Mouse (Mus musculus) forebrain, embryonic 16.5 days (tissue): ENCODE data around the gene Tmem145. TPM values are rescaled to one million over a fixed set of nuclear protein-coding genes. Genes with fewer than 3 reads are reported as not detected.
A peak's percentile ranks its signal among the peaks of the same experiment; 100 is the strongest.
"Not testable (repeated sequence)": the region's sequence is repeated elsewhere in the genome, so short reads cannot be mapped to it uniquely, and the experiment has no call there.

Source experiments
- ATAC-seq: fragments of 200-750 bp; cut with Nextera tagmentation; 2 replicates; pipeline ENCODE4 v1.8.0; 2017; ENCODE audit warnings: mild to moderate bottlenecking, moderate library complexity
- H3K27ac ChIP-seq: fragments of 300-500 bp; sonication (generic); 2 replicates; pipeline ENCODE4 v1.5.1; 2014; ENCODE audit warnings: low read length, control low read depth
- H3K27me3 ChIP-seq: fragments of 300-500 bp; sonication (generic); replicated peaks from 2 replicates; pipeline ENCODE4 v1.6.1; 2014; ENCODE audit warnings: low read length; ENCODE audit not compliant: control insufficient read depth, insufficient read depth
- H3K36me3 ChIP-seq: fragments of 300-500 bp; sonication (generic); 2 replicates; pipeline ENCODE4 v1.6.1; 2014; ENCODE audit not compliant: control insufficient read depth, insufficient read depth
- H3K4me1 ChIP-seq: fragments of 300-500 bp; sonication (generic); replicated peaks from 2 replicates; pipeline ENCODE4 v1.6.1; 2014; ENCODE audit warnings: low read length; ENCODE audit not compliant: control insufficient read depth, insufficient read depth
- H3K4me2 ChIP-seq: fragments of 300-500 bp; sonication (generic); 2 replicates; pipeline ENCODE4 v1.6.1; 2014; ENCODE audit warnings: mild to moderate bottlenecking, low read length, control low read depth
- H3K4me3 ChIP-seq: fragments of 300-500 bp; sonication (generic); replicated peaks from 2 replicates; pipeline ENCODE4 v1.5.1; 2014; ENCODE audit warnings: mild to moderate bottlenecking, low read length, control low read depth
- H3K9ac ChIP-seq: fragments of 300-500 bp; sonication (generic); replicated peaks from 2 replicates; pipeline ENCODE4 v1.6.1; 2014; ENCODE audit warnings: low read depth, low read length, control low read depth
- H3K9me3 ChIP-seq: fragments of 300-500 bp; sonication (generic); 2 replicates; pipeline ENCODE4 v1.6.1; 2016; ENCODE audit warnings: low read length; ENCODE audit not compliant: control insufficient read depth
- WGBS: fragments of 180-500 bp; shearing (Covaris S2); extraction: QIAGEN DNeasy Blood & Tissue Kit; methylation state at CpG from one replicate; pipeline ENCODE4 v1.1.7; 2014; 5-methylcytosine and 5-hydroxymethylcytosine counted together
- polyA plus RNA-seq: library from polyadenylated mRNA; unstranded; fragments of >200 nt; fragmentation: Nextera tagmentation; extraction: Ambion mirVana; gene quantifications from 2 replicates; pipeline ENCODE4 v1.2.1, GENCODE M21; 2015

Gene Tmem145
- polyA plus RNA-seq, result 24.5 and 41.2 TPM in 2 replicates

GRCm38 (mm10) chr7:25305956-25306613 is at the start of gene Tmem145:
Gene Tmem145 (plus strand): TSS chr7:25306106.
- H3K4me2 ChIP-seq, result peak within 1 kb of the TSS; percentile 78
- ATAC-seq, result peak; percentile 73

GRCm38 (mm10) chr7:25261896-25262295 is 44.0 kb upstream of the Tmem145 start:
- Histone ChIP-seq H3K27ac (no peak overlapping the region), H3K4me2 (no peak overlapping the region), H3K4me3 (no peak overlapping the region), H3K36me3 (no peaks in the 10 kb centered on the region), H3K27me3 (no peaks in the 10 kb centered on the region), H3K9ac (no peak overlapping the region), H3K9me3 (no peaks in the 10 kb centered on the region), H3K4me1 (peaks cover 2% of the 10 kb centered on the region)
- WGBS, result 71% methylated on average over 1 of the region's 1 CpGs
- ATAC-seq, result no peak

More at GRCm38 (mm10) chr7:25305956-25306613, at the start of gene Tmem145:
- Histone ChIP-seq H3K4me1 (peaks cover 11% of the 10 kb centered on the region), H3K9me3 (no peaks in the 10 kb centered on the region), H3K4me3 (peak within 1 kb of the TSS; percentile 60), H3K36me3 (no peaks in the 10 kb centered on the region), H3K9ac (peak within 1 kb of the TSS; percentile 68), H3K27me3 (peaks cover 1% of the 10 kb centered on the region), H3K27ac (peak within 1 kb of the TSS; percentile 56)
- WGBS, result 0% methylated on average over 47 of the region's 47 CpGs

- no peaks in the 10 kb centered on the region for H3K9me3 ChIP-seq
- 22% methylated on average over 17 of the region's 17 CpGs for WGBS
- H3K9ac ChIP-seq, result no peak overlapping the region
- H3K4me2 ChIP-seq, result no peak overlapping the region
- H3K27me3 ChIP-seq, result no peaks in the 10 kb centered on the region
- no peak overlapping the region for H3K27ac ChIP-seq
- ATAC-seq, result no peak
- no peaks in the 10 kb centered on the region for H3K36me3 ChIP-seq
- no peak overlapping the region for H3K4me3 ChIP-seq
- peaks cover 11% of the 10 kb centered on the region for H3K4me1 ChIP-seq
Observed at GRCm38 (mm10) chr7:25263968-25264870, 41.7 kb upstream of the Tmem145 start.

GRCm38 (mm10) chr7:25265743-25266142 is 40.2 kb upstream of the Tmem145 start:
- H3K27me3 ChIP-seq, H3K36me3 ChIP-seq, ATAC-seq, H3K4me3 ChIP-seq, H3K27ac ChIP-seq, H3K9ac ChIP-seq, H3K9me3 ChIP-seq, H3K4me2 ChIP-seq: not testable (repeated sequence)
- 88% methylated on average over 5 of the region's 5 CpGs for WGBS
- peaks cover 20% of the 10 kb centered on the region for H3K4me1 ChIP-seq

GRCm38 (mm10) chr7:25266180-25266962 is 39.5 kb upstream of the Tmem145 start:
- no peak overlapping the region for H3K4me2 ChIP-seq
- 91% methylated on average over 8 of the region's 8 CpGs for whole genome bisulfite sequencing
- H3K27ac ChIP-seq, result no peak overlapping the region
- no peak for ATAC-seq
- H3K36me3 ChIP-seq, result no peaks in the 10 kb centered on the region
- H3K9ac ChIP-seq, result no peak overlapping the region
- H3K4me3 ChIP-seq, result no peak overlapping the region
- H3K27me3 ChIP-seq, result no peaks in the 10 kb centered on the region
- H3K4me1 ChIP-seq, result peaks cover 20% of the 10 kb centered on the region
- no peaks in the 10 kb centered on the region for H3K9me3 ChIP-seq

- peak within 1 kb of the TSS; percentile 76 for H3K9ac ChIP-seq
- peak within 1 kb of the TSS; percentile 79 for H3K4me2 ChIP-seq
- peak within 1 kb of the TSS; percentile 90 for H3K27ac ChIP-seq
- peak within 1 kb of the TSS; percentile 84 for H3K4me3 ChIP-seq
- WGBS, result under 1% methylated on average over 29 of the region's 29 CpGs
- no peaks in the 10 kb centered on the region for H3K9me3 ChIP-seq
- peaks cover 20% of the 10 kb centered on the region for H3K4me1 ChIP-seq
- no peaks in the 10 kb centered on the region for H3K27me3 ChIP-seq
- peaks cover 4% of the 10 kb centered on the region; the same call in 1 of the 2 replicates for H3K36me3 ChIP-seq
- peak; percentile 83 for ATAC-seq
Observed at GRCm38 (mm10) chr7:25267301-25267750, 38.6 kb upstream of the Tmem145 start, which contains the start of gene Cic. Gene Cic (plus strand): TSS chr7:25267704.

GRCm38 (mm10) chr7:25267751-25268463 is 38.0 kb upstream of the Tmem145 start:
- peak overlapping the region; percentile 76 for H3K9ac ChIP-seq
- no peaks in the 10 kb centered on the region for H3K9me3 ChIP-seq
- peak overlapping the region; percentile 90 for H3K27ac ChIP-seq
- H3K4me3 ChIP-seq, result peak overlapping the region; percentile 84
- H3K27me3 ChIP-seq, result no peaks in the 10 kb centered on the region
- H3K36me3 ChIP-seq, result peaks cover 4% of the 10 kb centered on the region; the same call in 1 of the 2 replicates
- WGBS, result 0% methylated on average over 33 of the region's 33 CpGs
- ATAC-seq, result peak; percentile 95
- H3K4me1 ChIP-seq, result peaks cover 20% of the 10 kb centered on the region
- peak overlapping the region; percentile 79 for H3K4me2 ChIP-seq

GRCm38 (mm10) chr7:25268588-25268987 is 37.3 kb upstream of the Tmem145 start:
- no peaks in the 10 kb centered on the region for H3K9me3 ChIP-seq
- H3K9ac ChIP-seq, result peak overlapping the region; percentile 76
- no peaks in the 10 kb centered on the region for H3K27me3 ChIP-seq
- peak overlapping the region; percentile 84 for H3K4me3 ChIP-seq
- WGBS, result under 1% methylated on average over 7 of the region's 7 CpGs
- H3K4me1 ChIP-seq, result peaks cover 20% of the 10 kb centered on the region
- peaks cover 7% of the 10 kb centered on the region for H3K36me3 ChIP-seq
- peak overlapping the region; percentile 79 for H3K4me2 ChIP-seq
- ATAC-seq, result no peak
- peak overlapping the region; percentile 83 for H3K27ac ChIP-seq
